Mouse (Mus musculus) embryonic stem cell, embryonic (primary cell): ENCODE measurements around the gene Tgfb3.

Source experiments
- CTCF ChIA-PET, 4 experiments: fragments of 300-600 bp in 2 of 4; fragments of 350-600 bp in 2 of 4; sonication (Branson Sonifier 250); formaldehyde crosslinking; loops; one replicate each; lab custom pipeline; 2022; ENCODE audit warnings: inconsistent platforms in 2 of 4; lab: Charles Lee
- POLR2A ChIA-PET, 4 experiments: fragments of 300-600 bp in 2 of 4; fragments of 350-600 bp in 2 of 4; sonication (Branson Sonifier 250); formaldehyde crosslinking; loops; one replicate each; lab custom pipeline; 2022; ENCODE audit warnings: antibody characterized with exemption in 4 of 4, inconsistent platforms in 1 of 4; lab: Charles Lee

Tgfb3 gene

GRCm38 (mm10) chr12:86055306-86055705 lies 23.5 kb downstream of the Tgfb3 start:
- POLR2A ChIA-PET, result no interaction called here
- CTCF ChIA-PET, result no interaction called here

GRCm38 (mm10) chr12:86051477-86051876 lies 27.4 kb downstream of the Tgfb3 start:
- POLR2A ChIA-PET, result no interaction called here
- CTCF ChIA-PET, result no interaction called here

GRCm38 (mm10) chr12:86049813-86050212 lies 29.0 kb downstream of the Tgfb3 start:
- CTCF ChIA-PET, result no interaction called here
- POLR2A ChIA-PET, result interaction anchor here in 1 of 4 experiments (1.2 kb wide), 1 partner anchor 38 kb away, joined by 3 read pairs; no protein-coding TSS in a partner anchor

GRCm38 (mm10) chr12:86047376-86047775 lies 31.5 kb downstream of the Tgfb3 start:
- CTCF ChIA-PET, result interaction anchor here in 1 of 4 experiments (0.7 kb wide), 1 partner anchor 1126 kb away, joined by 3 read pairs; no protein-coding TSS in a partner anchor
- POLR2A ChIA-PET, result interaction anchor here in 1 of 4 experiments (0.6 kb wide), 1 partner anchor 12 kb away, joined by 5 read pairs; no protein-coding TSS in a partner anchor

- POLR2A ChIA-PET, result interaction anchor here in 1 of 4 experiments (0.6 kb wide), 1 partner anchor 11 kb away, joined by 5 read pairs; no protein-coding TSS in a partner anchor
- CTCF ChIA-PET, result interaction anchor here in 1 of 4 experiments (0.7 kb wide), 1 partner anchor 1127 kb away, joined by 3 read pairs; no protein-coding TSS in a partner anchor
These were observed 32.1 kb downstream of the Tgfb3 start for GRCm38 (mm10) chr12:86046776-86047175.

GRCm38 (mm10) chr12:86046141-86046540 lies 32.7 kb downstream of the Tgfb3 start:
- CTCF ChIA-PET, result no interaction called here
- POLR2A ChIA-PET, result no interaction called here

- ChIA-PET POLR2A (interaction anchor here in 1 of 4 experiments (0.9 to 2.2 kb wide), 2 partner anchors 10 to 19 kb away, joined by 3 to 5 read pairs; no protein-coding TSS in a partner anchor), CTCF (interaction anchor here in 2 of 4 experiments (0.6 kb wide), 2 partner anchors 293 to 1591 kb away, joined by 3 to 5 read pairs; partner anchors contain the start of gene Flvcr2 (in 1 of the 2))
These were observed 39.1 kb downstream of the Tgfb3 start for GRCm38 (mm10) chr12:86039751-86040150.

GRCm38 (mm10) chr12:86039078-86039477 lies 39.8 kb downstream of the Tgfb3 start:
- POLR2A ChIA-PET, result interaction anchor here in 2 of 4 experiments (0.6 to 2.2 kb wide), 4 partner anchors 9 to 310 kb away, joined by 3 to 7 read pairs (median 4); no protein-coding TSS in a partner anchor

GRCm38 (mm10) chr12:86037235-86037921 lies 41.5 kb downstream of the Tgfb3 start:
- CTCF ChIA-PET, result interaction anchor here in 2 of 4 experiments (0.6 to 1.5 kb wide), 4 partner anchors 12 to 41 kb away, joined by 3 to 5 read pairs (median 3); partner anchors contain the start of gene Tgfb3 (in 1 of the 2)
- POLR2A ChIA-PET, result interaction anchor here in 2 of 4 experiments (0.6 to 1.4 kb wide), 7 partner anchors 10 to 1346 kb away, joined by 3 to 5 read pairs (median 3); no protein-coding TSS in a partner anchor

More at GRCm38 (mm10) chr12:86039078-86039477, 39.8 kb downstream of the Tgfb3 start:
- CTCF ChIA-PET, result interaction anchor here in 1 of 4 experiments (0.5 kb wide), 1 partner anchor 246 kb away, joined by 6 read pairs; no protein-coding TSS in a partner anchor

- CTCF ChIA-PET, result interaction anchor here in 2 of 4 experiments (0.6 to 1.5 kb wide), 4 partner anchors 12 to 42 kb away, joined by 3 to 5 read pairs (median 3); partner anchors contain the start of gene Tgfb3 (in 1 of the 2)
- POLR2A ChIA-PET, result interaction anchor here in 1 of 4 experiments (1.1 to 1.3 kb wide), 2 partner anchors 68 to 84 kb away, joined by 3 to 4 read pairs; no protein-coding TSS in a partner anchor
These were observed 42.3 kb downstream of the Tgfb3 start for GRCm38 (mm10) chr12:86036368-86037166.

- ChIA-PET POLR2A (interaction anchor here in 2 of 4 experiments (0.6 kb wide), 2 partner anchors 12 to 999 kb away, joined by 4 to 5 read pairs; no protein-coding TSS in a partner anchor), CTCF (interaction anchor here in 1 of 4 experiments (1.4 kb wide), 1 partner anchor 41 kb away, joined by 3 read pairs; no protein-coding TSS in a partner anchor)
These were observed 43.3 kb downstream of the Tgfb3 start for GRCm38 (mm10) chr12:86035586-86035985.

- ChIA-PET POLR2A (interaction anchor here in 2 of 4 experiments (0.6 to 1.9 kb wide), 3 partner anchors 8 to 216 kb away, joined by 3 to 5 read pairs (median 4); no protein-coding TSS in a partner anchor), CTCF (no interaction called here)
These were observed 47.9 kb downstream of the Tgfb3 start for GRCm38 (mm10) chr12:86030932-86031331.

GRCm38 (mm10) chr12:86027747-86028146 lies 51.1 kb downstream of the Tgfb3 start:
- ChIA-PET POLR2A (interaction anchor here in 1 of 4 experiments (1.1 kb wide), 1 partner anchor 10 kb away, joined by 5 read pairs; no protein-coding TSS in a partner anchor), CTCF (no interaction called here)

GRCm38 (mm10) chr12:86027000-86027399 lies 51.8 kb downstream of the Tgfb3 start:
- ChIA-PET POLR2A (interaction anchor here in 1 of 4 experiments (1.1 kb wide), 1 partner anchor 11 kb away, joined by 5 read pairs; no protein-coding TSS in a partner anchor), CTCF (no interaction called here)

GRCm38 (mm10) chr12:86025480-86025879 lies 53.4 kb downstream of the Tgfb3 start:
- ChIA-PET CTCF (interaction anchor here in 3 of 4 experiments (0.8 to 2.2 kb wide), 9 partner anchors 11 to 70 kb away, joined by 3 to 10 read pairs (median 3); partner anchors contain the start of gene Tgfb3 (in 2 of the 3)), POLR2A (interaction anchor here in 1 of 4 experiments (0.5 to 1.4 kb wide), 3 partner anchors 10 to 271 kb away, joined by 3 read pairs; no protein-coding TSS in a partner anchor)

- CTCF ChIA-PET, result interaction anchor here (0.6 to 2.5 kb wide), 22 partner anchors 9 to 552 kb away, joined by 3 to 10 read pairs (median 4); partner anchors contain the start of gene Tgfb3 (in 4 of the 4)
- POLR2A ChIA-PET, result interaction anchor here in 2 of 4 experiments (0.6 to 1.4 kb wide), 2 partner anchors 9 to 504 kb away, joined by 3 read pairs; no protein-coding TSS in a partner anchor
These were observed 54.4 kb downstream of the Tgfb3 start for GRCm38 (mm10) chr12:86024426-86024825.

- CTCF ChIA-PET, result interaction anchor here (0.5 to 2.5 kb wide), 12 partner anchors 9 to 166 kb away, joined by 3 to 10 read pairs (median 4); partner anchors contain the start of gene Tgfb3 (in 3 of the 4)
These were observed 55.6 kb downstream of the Tgfb3 start for GRCm38 (mm10) chr12:86023081-86023871.

More at GRCm38 (mm10) chr12:86023081-86023871, 55.6 kb downstream of the Tgfb3 start:
- POLR2A ChIA-PET, result interaction anchor here in 3 of 4 experiments (0.6 to 1.2 kb wide), 5 partner anchors 9 to 667 kb away, joined by 3 to 6 read pairs (median 4); no protein-coding TSS in a partner anchor
